Mouse (Mus musculus) intestine, embryonic 16.5 days (tissue): Measurements from ENCODE around the gene 4933427D14Rik. TPM values are rescaled to one million over a fixed set of nuclear protein-coding genes. Genes with fewer than 3 reads are reported as not detected.

ENCODE experiments used
- polyA plus RNA-seq: library from polyadenylated mRNA; unstranded; fragments of >200 nt; fragmentation: Nextera tagmentation; extraction: Ambion mirVana; gene quantifications from 2 replicates; pipeline ENCODE4 v1.2.1, GENCODE M21; 2015

Gene 4933427D14Rik
- polyA plus RNA-seq, 1 experiment from 2014 or later = 9.5 TPM

Other genes starting within 250 kb of the 4933427D14Rik start
- 0.29 TPM in 2 replicates for gene Aipl1, start 169.9 kb downstream of the 4933427D14Rik start, polyA plus RNA-seq
- gene Pimreg, start 165.4 kb downstream of the 4933427D14Rik start, polyA plus RNA-seq = 61.4 and 76.9 TPM in 2 replicates
- 0.35 and 0.37 TPM in 2 replicates for gene Pitpnm3, start 71.7 kb downstream of the 4933427D14Rik start, polyA plus RNA-seq
- 0.06 and 0.16 TPM in 2 replicates for gene Gm43951, start 619 bp downstream of the 4933427D14Rik start, polyA plus RNA-seq
- gene Txndc17, start 88 bp upstream of the 4933427D14Rik start, polyA plus RNA-seq = 423 and 443 TPM in 2 replicates
- gene Med31, start 8.1 kb upstream of the 4933427D14Rik start, polyA plus RNA-seq = 27.6 and 30.4 TPM in 2 replicates
- 0.11 and 0.16 TPM in 2 replicates for gene Slc13a5, start 59.8 kb upstream of the 4933427D14Rik start, polyA plus RNA-seq
- 4.8 and 5.4 TPM in 2 replicates for gene Xaf1, start 94.2 kb upstream of the 4933427D14Rik start, polyA plus RNA-seq
- not detected in 2 replicates for gene Fbxo39, start 107.0 kb upstream of the 4933427D14Rik start, polyA plus RNA-seq
- 0.16 and 0.26 TPM in 2 replicates for gene Tekt1, start 155.0 kb upstream of the 4933427D14Rik start, polyA plus RNA-seq
- gene Smtnl2, start 204.3 kb upstream of the 4933427D14Rik start, polyA plus RNA-seq = 27.3 and 28.9 TPM in 2 replicates
- gene Ggt6, start 228.1 kb upstream of the 4933427D14Rik start, polyA plus RNA-seq = 19.2 and 21.2 TPM in 2 replicates
- 119 and 141 TPM in 2 replicates for gene Mybbp1a, start 233.9 kb upstream of the 4933427D14Rik start, polyA plus RNA-seq